Mouse (Mus musculus): Measurements from ENCODE around the gene Cmtm8. TPM values are rescaled to one million over a fixed set of nuclear protein-coding genes. Genes with fewer than 3 reads are reported as not detected.

The Cmtm8 gene
- polyA plus RNA-seq, 1 experiment = 0.19 TPM

DNA sequence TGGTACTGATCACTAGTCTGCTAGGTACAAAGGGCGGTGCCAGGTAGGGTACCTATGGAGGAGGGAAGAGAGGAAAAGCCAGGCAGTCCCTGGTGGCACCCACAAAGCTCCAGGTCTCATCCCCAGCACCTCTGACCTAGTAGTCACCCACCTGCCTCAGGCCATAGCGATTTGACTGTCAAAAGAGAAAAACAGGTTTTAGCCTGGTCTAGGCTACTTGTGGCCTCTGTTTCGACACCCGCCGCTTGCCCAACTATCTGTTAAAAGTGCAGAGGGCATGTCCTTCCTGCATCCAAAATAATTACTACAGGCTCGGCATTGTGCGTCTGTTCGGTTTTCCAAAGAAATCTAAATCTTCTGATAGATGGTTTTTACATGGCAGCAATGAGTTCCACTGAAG is 14.3 kb downstream of the Cmtm8 start:
- H3K36me3 ChIP-seq (ENCODE audit: control insufficient read depth) = no peaks in the 10 kb centered on the region
- H3K9me3 ChIP-seq (ENCODE audit: control insufficient read depth, low read length) = no peaks in the 10 kb centered on the region
- no peaks in the 10 kb centered on the region for H3K27me3 ChIP-seq (ENCODE audit: control insufficient read depth)
- no peaks in the 10 kb centered on the region for H3K4me1 ChIP-seq (ENCODE audit: control insufficient read depth)
- TF ChIP-seq GATA1 (IDR thresholded peaks at IDR 0.05; ENCODE audit: low read length) (no peak), TAL1 (IDR thresholded peaks at IDR 0.05; ENCODE audit: low read length) (no peak)
- no peak overlapping the region for H3K4me3 ChIP-seq (replicated peaks)

DNA sequence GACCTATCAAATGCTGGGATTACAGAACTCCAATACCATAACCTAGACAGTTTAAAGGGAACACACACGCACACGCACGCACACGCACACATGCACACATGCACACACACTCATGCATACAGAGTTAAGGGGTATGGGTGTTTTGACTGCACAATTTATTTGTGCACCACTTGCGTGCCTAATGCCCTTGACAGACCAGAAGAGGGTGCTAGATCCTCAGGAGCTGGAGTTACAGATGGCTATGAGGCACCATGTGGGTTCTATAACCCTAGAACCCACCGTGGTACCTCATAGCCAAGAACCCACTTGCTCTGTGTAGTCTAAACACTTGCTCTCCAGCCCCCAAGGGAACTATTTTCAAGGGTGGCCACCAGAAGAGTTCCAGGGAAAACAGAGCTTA is 15.6 kb downstream of the Cmtm8 start:
- Histone ChIP-seq H3K4me1 (ENCODE audit: control insufficient read depth) (no peaks in the 10 kb centered on the region), H3K4me3 (replicated peaks) (no peak overlapping the region), H3K27me3 (ENCODE audit: control insufficient read depth) (no peaks in the 10 kb centered on the region), H3K36me3 (ENCODE audit: control insufficient read depth) (no peaks in the 10 kb centered on the region), H3K9me3 (ENCODE audit: control insufficient read depth, low read length) (no peaks in the 10 kb centered on the region)
- TF ChIP-seq TAL1 (IDR thresholded peaks at IDR 0.05; ENCODE audit: low read length) (no peak), GATA1 (IDR thresholded peaks at IDR 0.05; ENCODE audit: low read length) (no peak)

DNA sequence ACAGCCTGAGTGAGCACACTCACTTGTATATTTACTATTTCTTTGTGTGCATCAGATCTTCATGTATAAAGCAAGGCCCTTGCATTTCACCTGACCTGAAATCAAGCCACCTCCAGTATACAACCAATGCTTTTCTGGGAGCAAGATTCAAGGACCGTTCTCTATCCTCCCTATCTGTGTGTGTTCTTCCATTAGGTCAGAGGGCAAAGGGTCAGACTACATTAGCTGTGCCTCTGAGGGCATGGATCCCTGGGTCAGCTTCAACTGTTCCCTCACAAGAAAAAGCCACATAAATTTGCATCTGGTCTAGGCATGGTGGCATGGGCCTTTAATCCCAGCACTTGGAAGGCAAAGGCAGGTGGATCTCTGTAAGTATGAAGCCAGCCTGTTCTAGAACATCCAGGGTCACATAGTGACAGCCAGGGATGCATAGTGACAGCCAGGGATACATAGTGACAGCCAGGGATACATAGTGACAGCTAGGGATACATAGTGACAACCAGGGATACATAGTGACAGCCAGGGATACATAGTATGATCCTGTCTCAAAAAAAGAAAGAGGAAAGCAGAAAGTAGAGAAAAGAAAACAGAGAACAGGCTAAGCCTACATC is 16.6 kb downstream of the Cmtm8 start:
- Histone ChIP-seq H3K9me3 (ENCODE audit: control insufficient read depth, low read length) (no peaks in the 10 kb centered on the region), H3K4me3 (replicated peaks) (no peak overlapping the region), H3K27me3 (ENCODE audit: control insufficient read depth) (no peaks in the 10 kb centered on the region), H3K36me3 (ENCODE audit: control insufficient read depth) (no peaks in the 10 kb centered on the region), H3K4me1 (ENCODE audit: control insufficient read depth) (no peaks in the 10 kb centered on the region)
- TF ChIP-seq TAL1 (IDR thresholded peaks at IDR 0.05; ENCODE audit: low read length) = no peak
- TF ChIP-seq GATA1 (IDR thresholded peaks at IDR 0.05; ENCODE audit: low read length) = no peak

DNA sequence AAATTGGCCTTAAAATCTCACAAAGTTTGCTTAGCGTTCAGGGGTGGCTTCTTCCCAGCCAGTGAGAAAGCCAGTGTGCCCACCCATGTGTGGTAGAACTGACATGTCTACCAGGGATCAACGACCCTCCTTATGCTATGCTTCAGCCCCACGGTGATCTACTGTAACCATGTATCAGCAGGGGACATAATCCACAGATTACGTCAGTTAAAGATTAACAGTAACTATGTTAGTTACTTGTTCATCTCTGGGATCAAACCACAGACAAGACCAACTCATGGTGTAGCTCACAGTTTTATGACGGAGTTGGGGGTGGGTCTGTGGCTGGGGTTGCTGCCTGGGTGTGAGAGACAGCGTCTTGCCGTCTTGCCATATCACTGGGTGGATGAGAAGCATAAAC is 19.8 kb downstream of the Cmtm8 start:
- H3K4me3 ChIP-seq (replicated peaks) = no peak overlapping the region

DNA sequence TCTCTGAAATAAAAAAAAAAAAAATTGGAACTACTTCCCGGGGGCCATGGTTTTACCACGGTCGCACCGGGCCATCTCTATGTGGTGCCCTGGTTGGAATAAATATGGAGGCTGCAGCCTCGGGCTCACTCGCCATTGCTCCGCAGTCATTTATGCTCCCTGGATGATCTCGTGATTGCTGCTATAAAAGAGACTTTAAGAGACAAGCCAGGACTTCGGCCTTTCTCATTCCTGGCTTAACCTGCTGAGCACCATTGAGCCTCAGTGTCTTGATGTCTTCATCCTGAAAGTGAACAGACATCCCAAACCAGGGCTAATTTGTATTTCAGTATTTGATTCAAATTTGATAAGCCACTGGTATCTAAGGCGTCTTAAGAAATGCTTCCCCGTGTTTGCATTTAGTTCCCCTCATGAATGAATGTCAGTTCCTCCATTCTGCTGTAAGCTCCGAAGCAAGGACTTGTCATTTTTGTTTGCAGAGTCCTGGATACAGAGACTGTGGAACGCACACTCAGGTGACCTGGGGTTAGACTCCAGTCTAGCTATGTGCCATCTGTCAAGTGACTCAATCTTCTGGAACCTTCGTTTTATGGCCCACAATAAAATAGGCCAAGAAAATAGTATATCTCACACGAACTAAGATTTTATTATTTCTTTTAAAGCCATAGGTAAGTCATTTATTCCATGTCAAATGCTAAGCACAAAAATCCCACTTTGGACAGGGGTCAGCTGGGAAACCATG is 22.2 kb downstream of the Cmtm8 start:
- H3K9me3 ChIP-seq (ENCODE audit: control insufficient read depth, low read length) = no peaks in the 10 kb centered on the region

More for the DNA sequence above, 19.8 kb downstream of the Cmtm8 start:
- no peaks in the 10 kb centered on the region for H3K4me1 ChIP-seq (ENCODE audit: control insufficient read depth)
- H3K36me3 ChIP-seq (ENCODE audit: control insufficient read depth) = no peaks in the 10 kb centered on the region
- TF ChIP-seq TAL1 (IDR thresholded peaks at IDR 0.05; ENCODE audit: low read length) (no peak), GATA1 (IDR thresholded peaks at IDR 0.05; ENCODE audit: low read length) (no peak)
- no peaks in the 10 kb centered on the region for H3K9me3 ChIP-seq (ENCODE audit: control insufficient read depth, low read length)
- no peaks in the 10 kb centered on the region for H3K27me3 ChIP-seq (ENCODE audit: control insufficient read depth)

DNA sequence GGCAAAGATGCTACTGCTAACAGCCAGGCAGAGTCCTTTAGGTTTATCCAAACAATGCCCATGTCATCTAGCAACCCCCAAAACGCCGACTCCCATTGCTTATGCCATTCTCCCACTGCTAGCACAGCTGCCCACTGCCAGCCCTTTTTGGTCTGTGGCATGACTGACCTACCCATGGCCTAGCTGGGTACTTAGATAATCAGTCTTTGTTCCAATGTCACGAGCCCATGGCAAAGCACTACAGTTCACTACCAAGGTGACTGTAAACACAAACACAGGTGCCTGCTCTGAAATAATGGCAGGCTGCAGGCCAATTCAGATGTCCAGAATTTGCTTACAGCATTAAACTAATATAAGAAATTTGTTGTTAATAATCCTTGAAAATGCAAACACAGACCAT is 25.0 kb downstream of the Cmtm8 start:
- Histone ChIP-seq H3K36me3 (ENCODE audit: control insufficient read depth) (no peaks in the 10 kb centered on the region), H3K4me1 (ENCODE audit: control insufficient read depth) (no peaks in the 10 kb centered on the region), H3K9me3 (ENCODE audit: control insufficient read depth, low read length) (no peaks in the 10 kb centered on the region), H3K27me3 (ENCODE audit: control insufficient read depth) (no peaks in the 10 kb centered on the region), H3K4me3 (replicated peaks) (no peak overlapping the region)
- TF ChIP-seq TAL1 (IDR thresholded peaks at IDR 0.05; ENCODE audit: low read length) = no peak
- TF ChIP-seq GATA1 (IDR thresholded peaks at IDR 0.05; ENCODE audit: low read length) = no peak

More for the DNA sequence above, 22.2 kb downstream of the Cmtm8 start:
- Histone ChIP-seq H3K36me3 (ENCODE audit: control insufficient read depth) (no peaks in the 10 kb centered on the region), H3K4me3 (replicated peaks) (no peak overlapping the region), H3K4me1 (ENCODE audit: control insufficient read depth) (no peaks in the 10 kb centered on the region), H3K27me3 (ENCODE audit: control insufficient read depth) (no peaks in the 10 kb centered on the region)
- no peak for TF ChIP-seq TAL1 (IDR thresholded peaks at IDR 0.05; ENCODE audit: low read length)
- TF ChIP-seq GATA1 (IDR thresholded peaks at IDR 0.05; ENCODE audit: low read length) = no peak

DNA sequence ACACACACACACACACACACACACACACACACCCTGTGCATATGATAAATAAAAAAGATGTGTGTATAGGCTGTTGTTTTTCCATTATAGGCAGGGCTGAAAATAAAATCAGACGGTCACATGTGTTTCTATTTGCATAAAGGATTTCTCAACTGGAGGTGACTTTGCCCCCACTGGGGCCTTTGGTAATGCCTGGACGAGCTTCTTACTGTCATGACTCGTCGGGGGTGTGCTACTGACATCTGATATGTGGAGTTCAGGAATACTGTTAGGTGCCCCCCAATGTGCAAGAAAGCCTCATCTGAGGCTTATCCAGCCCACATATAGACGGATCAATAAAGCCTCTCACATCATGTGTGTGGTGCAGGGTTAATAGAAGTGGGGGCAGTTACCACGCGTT is 26.9 kb downstream of the Cmtm8 start:
- H3K27me3 ChIP-seq (ENCODE audit: control insufficient read depth) = no peaks in the 10 kb centered on the region
- no peaks in the 10 kb centered on the region for H3K9me3 ChIP-seq (ENCODE audit: control insufficient read depth, low read length)
- no peaks in the 10 kb centered on the region for H3K4me1 ChIP-seq (ENCODE audit: control insufficient read depth)
- H3K4me3 ChIP-seq (replicated peaks) = no peak overlapping the region
- TF ChIP-seq GATA1 (IDR thresholded peaks at IDR 0.05; ENCODE audit: low read length) (no peak), TAL1 (IDR thresholded peaks at IDR 0.05; ENCODE audit: low read length) (no peak)
- H3K36me3 ChIP-seq (ENCODE audit: control insufficient read depth) = no peaks in the 10 kb centered on the region

DNA sequence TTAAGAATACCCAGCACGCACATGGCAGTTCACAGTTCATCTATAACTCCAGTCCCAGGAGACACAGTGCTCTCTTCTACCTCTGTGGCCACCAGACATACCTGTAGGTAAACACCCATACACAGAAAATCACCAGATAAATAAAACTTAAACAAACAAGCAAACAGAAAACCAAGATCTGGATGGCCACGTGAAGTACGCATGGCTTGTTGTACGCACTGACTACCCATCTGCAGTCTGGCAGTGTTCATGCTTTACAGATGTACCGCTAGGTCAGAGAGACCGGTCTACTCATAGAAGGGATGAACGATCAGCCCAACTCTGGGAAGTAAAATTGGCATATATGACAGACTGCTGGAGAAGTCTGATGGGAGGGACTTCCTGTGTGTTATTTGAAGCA is 27.8 kb downstream of the Cmtm8 start:
- Histone ChIP-seq H3K4me1 (ENCODE audit: control insufficient read depth) (no peaks in the 10 kb centered on the region), H3K9me3 (ENCODE audit: control insufficient read depth, low read length) (no peaks in the 10 kb centered on the region), H3K36me3 (ENCODE audit: control insufficient read depth) (no peaks in the 10 kb centered on the region), H3K4me3 (replicated peaks) (no peak overlapping the region), H3K27me3 (ENCODE audit: control insufficient read depth) (no peaks in the 10 kb centered on the region)
- TF ChIP-seq TAL1 (IDR thresholded peaks at IDR 0.05; ENCODE audit: low read length) (no peak), GATA1 (IDR thresholded peaks at IDR 0.05; ENCODE audit: low read length) (no peak)

DNA sequence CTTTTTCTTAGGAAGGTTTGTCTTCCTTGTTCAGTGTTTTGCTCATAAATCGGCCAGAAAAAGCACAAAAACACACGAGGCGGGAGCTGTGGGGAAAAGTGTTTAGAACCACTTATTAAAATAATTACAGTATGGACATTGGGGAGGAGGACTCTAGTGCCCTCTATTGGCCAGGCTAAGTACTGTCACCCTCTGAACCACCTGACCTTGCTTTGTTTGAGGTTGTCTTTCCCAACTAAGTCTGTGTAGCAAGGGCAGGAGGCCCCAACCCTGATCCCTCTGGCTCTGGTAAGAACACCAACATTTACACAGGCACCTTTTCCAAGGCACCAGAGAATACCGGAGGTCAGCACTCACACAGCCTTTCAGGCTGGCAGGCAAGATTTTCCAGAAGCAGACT is 28.6 kb downstream of the Cmtm8 start:
- Histone ChIP-seq H3K4me1 (ENCODE audit: control insufficient read depth) (no peaks in the 10 kb centered on the region), H3K36me3 (ENCODE audit: control insufficient read depth) (no peaks in the 10 kb centered on the region), H3K4me3 (replicated peaks) (no peak overlapping the region), H3K9me3 (ENCODE audit: control insufficient read depth, low read length) (no peaks in the 10 kb centered on the region), H3K27me3 (ENCODE audit: control insufficient read depth) (no peaks in the 10 kb centered on the region)
- TF ChIP-seq TAL1 (IDR thresholded peaks at IDR 0.05; ENCODE audit: low read length) = no peak
- no peak for TF ChIP-seq GATA1 (IDR thresholded peaks at IDR 0.05; ENCODE audit: low read length)

Measured in erythroblast, embryonic 14.5 days (primary cell).